8 mouse cellular contexts compared by ENCODE assay signal in the genomic region with DNA sequence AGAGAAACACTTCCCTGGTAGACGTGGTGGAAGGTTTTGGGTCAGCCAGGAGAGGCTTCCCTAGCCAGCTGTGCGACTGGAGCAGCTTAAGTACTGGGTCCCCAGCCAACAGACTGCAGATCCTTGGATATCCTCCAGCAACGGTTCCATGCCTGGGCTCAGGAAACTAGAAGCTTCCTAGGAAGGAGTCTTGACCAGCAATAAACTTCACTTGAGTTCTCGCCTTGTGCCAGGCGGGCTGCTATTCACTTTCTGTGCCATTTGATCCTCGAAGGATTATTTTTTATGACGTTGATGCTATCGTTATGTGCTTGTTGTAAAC. TPM values are rescaled to one million over a fixed set of nuclear protein-coding genes. Genes with fewer than 3 reads are reported as not detected.
DNase-seq lines count a peak whose midpoint lies in the region; ATAC-seq and TF ChIP-seq lines count a peak whose summit lies in the region.

No protein-coding gene starts in this region.

- no peak for TF ChIP-seq EP300 in stomach, postnatal 0 days (optimal IDR thresholded peaks at IDR 0.05)

- H3K4me1 ChIP-seq in forebrain, embryonic 11.5 days (replicated peaks; ENCODE audit: control insufficient read depth, insufficient read depth, low read length): no peaks in the 10 kb centered on the region
- no peaks in the 10 kb centered on the region for H3K4me1 ChIP-seq in stomach, postnatal 0 days (replicated peaks; ENCODE audit: control insufficient read depth, insufficient read depth)

- H3K4me2 ChIP-seq in forebrain, embryonic 11.5 days (ENCODE audit: low read depth, low read length, severe bottlenecking): peak overlapping the region; percentile 49
- H3K4me2 ChIP-seq in stomach, postnatal 0 days (replicated peaks; ENCODE audit: low read depth): peak overlapping the region; percentile 44

- no peaks in the 10 kb centered on the region for H3K79me2 ChIP-seq in macrophage (ENCODE audit: inconsistent target)

- no peaks in the 10 kb centered on the region for H3K36me3 ChIP-seq in forebrain, embryonic 11.5 days (ENCODE audit: control insufficient read depth, insufficient read depth, low read length)
- no peaks in the 10 kb centered on the region for H3K36me3 ChIP-seq in macrophage (ENCODE audit: inconsistent target)
- H3K36me3 ChIP-seq in stomach, postnatal 0 days (ENCODE audit: control insufficient read depth, insufficient read depth, low read length): no peaks in the 10 kb centered on the region

- H3K9ac ChIP-seq in forebrain, embryonic 11.5 days (ENCODE audit: low read length): peak overlapping the region; percentile 61
- no peak overlapping the region; the same call in 1 of the 2 replicates for H3K9ac ChIP-seq in stomach, postnatal 0 days (ENCODE audit: low read length)

- H3K27me3 ChIP-seq in forebrain, embryonic 11.5 days (ENCODE audit: control insufficient read depth, insufficient read depth, low read length): no peaks in the 10 kb centered on the region
- no peaks in the 10 kb centered on the region for H3K27me3 ChIP-seq in stomach, postnatal 0 days (ENCODE audit: control insufficient read depth, insufficient read depth, low read length)

- intact Hi-C loops in heart, postnatal 25 days (cut with DNase I): no loop called here

- H3K27ac ChIP-seq in forebrain, embryonic 11.5 days (ENCODE audit: low read depth, low read length): no peak overlapping the region
- H3K27ac ChIP-seq in macrophage: no peak overlapping the region
- H3K27ac ChIP-seq in stomach, postnatal 0 days (replicated peaks): no peak overlapping the region

- peak overlapping the region; percentile 46 for H3K4me3 ChIP-seq in forebrain, embryonic 11.5 days (ENCODE audit: low read depth, low read length)
- peak overlapping the region; percentile 35 for H3K4me3 ChIP-seq in macrophage (ENCODE audit: inconsistent target)
- peak overlapping the region; percentile 52 for H3K4me3 ChIP-seq in stomach, postnatal 0 days (ENCODE audit: low read depth, low read length)

- ATAC-seq in forebrain, embryonic 11.5 days (replicated peaks; ENCODE audit: low FRiP score): no peak
- ATAC-seq in stomach, postnatal 0 days (ENCODE audit: low FRiP score, low TSS enrichment): no peak

- no peak for TF ChIP-seq CTCF in stomach, postnatal 0 days (IDR thresholded peaks at IDR 0.05; ENCODE audit: low read depth)

- 57% methylated on average over 8 of the region's 8 CpGs for WGBS in forebrain, embryonic 11.5 days
- 70% methylated on average over 7 of the region's 8 CpGs for WGBS in macrophage (ENCODE audit: missing documents)
- WGBS in stomach, postnatal 0 days: 41% methylated on average over 8 of the region's 8 CpGs

- peak; percentile 25 to 73 for DNase-seq in adrenal gland, adult (ENCODE audit: inconsistent age in 2 of 2, low spot score in 1 of 2)
- no peak for DNase-seq in adrenal gland, postnatal 4 days (ENCODE audit: low spot score in 2 of 2)
- DNase-seq in brain, adult 2 months (ENCODE audit: low read depth, low spot score): peak; percentile 48
- no peak for DNase-seq in forebrain, embryonic 11.5 days (ENCODE audit: low spot score)
- DNase-seq in heart, postnatal 25 days (ENCODE audit: low spot score): peak; percentile 6
- DNase-seq in layer of hippocampus, postnatal 10 days (ENCODE audit: low spot score in 2 of 2): peak; percentile 6 to 35
- DNase-seq in stomach, postnatal 0 days (ENCODE audit: low spot score): peak; percentile 13

- H3K9me3 ChIP-seq in forebrain, embryonic 11.5 days (ENCODE audit: control insufficient read depth, low read length): no peaks in the 10 kb centered on the region
- H3K9me3 ChIP-seq in stomach, postnatal 0 days (ENCODE audit: control insufficient read depth, low read length): no peaks in the 10 kb centered on the region

RNA-seq across cellular contexts. Expression of a gene that starts 0.7 kb away (rescaled TPM):
- total RNA-seq in adrenal gland, postnatal 4 days (2021): 1 to 10 TPM; 4.9 to 5.2 TPM
- polyA plus RNA-seq in forebrain, embryonic 11.5 days (2014; fragmentation: Nextera tagmentation; extraction: Ambion mirVana): 8.3 and 8.9 TPM in 2 replicates
- 1 to 10 TPM; 4.9 to 5.4 TPM for total RNA-seq in heart, postnatal 25 days (2021)
- 1 to 10 TPM; 4.5 to 5.2 TPM for total RNA-seq in layer of hippocampus, postnatal 10 days (2021)
- 1 to 10 TPM in 19 of 26 experiments, under 1 TPM in 7; 0.31 to 5.2 (median 1.8) TPM for total RNA-seq in macrophage (2018; cell fraction: chromatin; rRNA removed)
- 1 to 10 TPM in 18 of 26 experiments, under 1 TPM in 8; 0.51 to 3.0 (median 1.7) TPM for total RNA-seq in macrophage (2018; cell fraction: cytosol; rRNA removed)
- 1 to 10 TPM in 19 of 26 experiments, under 1 TPM in 7; 0.21 to 5.1 (median 1.5) TPM for total RNA-seq in macrophage (2018; cell fraction: nucleus; rRNA removed)
- 2.1 to 3.6 TPM (median 2.5 TPM) in 3 replicates for polyA plus RNA-seq in macrophage (2018)
- polyA plus RNA-seq in stomach, postnatal 0 days (2015; fragmentation: Nextera tagmentation; extraction: Ambion mirVana): 2.1 and 2.3 TPM in 2 replicates

RNA-seq across cellular contexts. Expression of a gene that starts 27.5 kb away (rescaled TPM):
- 1 to 10 TPM; 2.6 to 2.7 TPM for total RNA-seq in adrenal gland, postnatal 4 days (2021)
- 4.3 and 4.6 TPM in 2 replicates for polyA plus RNA-seq in forebrain, embryonic 11.5 days (2014; fragmentation: Nextera tagmentation; extraction: Ambion mirVana)
- total RNA-seq in heart, postnatal 25 days (2021): under 1 TPM; 0.16 to 0.34 TPM
- total RNA-seq in layer of hippocampus, postnatal 10 days (2021): 10 to 100 TPM; 38.6 to 43.1 TPM
- total RNA-seq in macrophage (2018; cell fraction: chromatin; rRNA removed): under 1 TPM in 3 of 26 experiments, not detected in 23; 0.34 to 0.50 (median 0.38) TPM
- total RNA-seq in macrophage (2018; cell fraction: cytosol; rRNA removed): 1 to 10 TPM in 5 of 26 experiments, under 1 TPM in 19, not detected in 2; 0.03 to 1.1 (median 0.31) TPM
- under 1 TPM in 7 of 26 experiments, not detected in 19; 0.24 to 0.99 (median 0.34) TPM for total RNA-seq in macrophage (2018; cell fraction: nucleus; rRNA removed)
- polyA plus RNA-seq in macrophage (2018): 0.39 to 0.54 TPM (median 0.40 TPM) in 3 replicates
- polyA plus RNA-seq in stomach, postnatal 0 days (2015; fragmentation: Nextera tagmentation; extraction: Ambion mirVana): 2.1 and 2.5 TPM in 2 replicates

Comparison
In these comparisons a context has a peak if more than half of its experiments do, and no peak if none do; other contexts are left out.
1. DNase-seq: peak in adrenal gland, adult (2 of 2), brain, adult 2 months (single experiment), heart, postnatal 25 days (single experiment), layer of hippocampus, postnatal 10 days (2 of 2) and stomach, postnatal 0 days (single experiment); none in adrenal gland, postnatal 4 days (0 of 2) and forebrain, embryonic 11.5 days (single experiment).
2. RNA of a gene that starts 27.5 kb away (total RNA-seq): 38.6 to 43.1 TPM in layer of hippocampus, postnatal 10 days; 2.6 to 2.7 TPM in adrenal gland, postnatal 4 days and 0.16 to 0.34 TPM in heart, postnatal 25 days; every median in the first group is over 10 times any median in the second.
3. Peak in every context shown above with its lines, with median percentiles within 50 percentile points of each other: H3K4me3 ChIP-seq.